Mouse (Mus musculus): ENCODE results near the gene Cyb5r4. TPM values are rescaled to one million over a fixed set of nuclear protein-coding genes. Genes with fewer than 3 reads are reported as not detected.
"Not testable (repeated sequence)": the region's sequence is repeated elsewhere in the genome, so short reads cannot be mapped to it uniquely, and the experiment has no call there.

Cyb5r4 gene
- total RNA-seq, 2 experiments from 2014 or later = 25.6 to 28.7 TPM

DNA sequence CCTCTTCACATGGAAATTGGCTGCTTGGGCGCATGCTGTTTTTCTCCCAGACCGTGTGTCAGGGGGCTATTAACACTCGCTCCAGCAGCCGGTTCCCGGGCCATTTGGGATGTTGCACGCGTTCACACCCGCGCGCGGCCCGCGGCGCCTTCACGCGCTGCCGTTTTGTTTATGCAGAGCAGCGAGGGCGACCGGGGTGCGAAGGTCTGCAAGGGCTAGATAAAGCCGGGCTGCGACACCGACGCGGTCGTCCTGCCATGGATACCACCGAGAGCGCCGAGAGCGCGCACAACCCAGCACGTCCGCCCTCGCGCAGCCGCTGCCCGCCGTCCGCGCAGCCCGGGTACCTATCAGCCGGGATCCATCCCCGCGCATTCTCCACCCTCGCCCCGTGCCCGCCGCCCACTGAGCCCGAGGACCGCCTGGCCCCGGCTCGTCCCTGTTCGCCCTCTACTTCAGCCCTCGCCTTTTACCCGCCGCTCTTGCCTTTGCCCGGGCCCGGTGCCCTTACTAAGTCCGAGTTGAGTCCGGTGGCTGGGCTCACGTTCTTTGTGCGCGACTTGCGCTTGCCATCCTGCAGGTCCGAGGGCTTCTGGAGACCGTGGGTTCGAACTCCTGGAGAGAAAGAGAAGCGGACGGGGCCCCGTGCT lies 6.4 kb upstream of the Cyb5r4 start, which contains the start of gene Ripply2:
TSS of gene Ripply2 (plus strand) at position 250 of the 650 bp plus-strand sequence.
- DNase-seq (ENCODE audit: low spot score) = no peak
- intact Hi-C loops (cut with DNase I) = no loop called here

DNA sequence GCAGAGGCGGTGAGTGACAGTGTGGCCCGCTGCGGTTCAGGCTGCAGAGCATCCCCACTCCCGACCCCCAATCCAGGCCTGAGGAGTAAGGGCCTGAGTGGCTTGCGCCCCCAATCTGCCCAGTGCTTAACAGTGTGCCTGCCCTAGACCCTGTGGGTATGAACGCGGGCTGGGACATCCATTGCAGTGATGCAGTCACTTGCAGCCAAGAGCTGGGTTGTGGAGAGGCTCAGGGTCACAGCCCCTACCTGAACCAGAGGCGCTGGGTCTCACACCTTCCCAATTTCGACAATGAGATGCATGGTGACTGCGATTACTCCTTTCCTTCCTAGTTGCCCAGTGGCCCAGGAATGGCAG lies 5.9 kb upstream of the Cyb5r4 start:
- intact Hi-C loops (cut with DNase I) = no loop called here
- no peak for DNase-seq (ENCODE audit: low spot score)

DNA sequence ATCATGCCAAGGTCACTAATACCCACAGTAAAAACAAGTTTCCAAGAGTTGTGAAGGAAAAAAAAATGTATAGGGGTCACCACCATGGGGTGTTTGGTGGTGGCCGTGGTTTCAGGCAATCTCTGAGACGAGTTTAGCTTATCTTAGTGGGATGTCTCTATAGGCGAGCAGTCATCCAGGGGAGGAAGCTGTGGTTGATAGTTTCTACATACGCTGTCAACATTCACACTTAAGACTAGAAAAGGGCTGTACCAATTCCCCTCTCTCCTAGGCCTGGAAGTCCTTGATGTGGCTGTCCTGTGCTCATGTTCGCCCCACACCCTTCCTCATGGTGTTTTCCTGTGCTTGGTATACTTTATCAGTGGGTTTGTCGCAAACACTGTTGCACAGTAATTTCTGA lies 4.0 kb downstream of the Cyb5r4 start:
- intact Hi-C loops (cut with DNase I) = loop anchor here (10.0 kb wide), 2 partner anchors 431 to 1519 kb away; partner anchors contain the start of gene Zfp949
- no peak for DNase-seq (ENCODE audit: low spot score)

DNA sequence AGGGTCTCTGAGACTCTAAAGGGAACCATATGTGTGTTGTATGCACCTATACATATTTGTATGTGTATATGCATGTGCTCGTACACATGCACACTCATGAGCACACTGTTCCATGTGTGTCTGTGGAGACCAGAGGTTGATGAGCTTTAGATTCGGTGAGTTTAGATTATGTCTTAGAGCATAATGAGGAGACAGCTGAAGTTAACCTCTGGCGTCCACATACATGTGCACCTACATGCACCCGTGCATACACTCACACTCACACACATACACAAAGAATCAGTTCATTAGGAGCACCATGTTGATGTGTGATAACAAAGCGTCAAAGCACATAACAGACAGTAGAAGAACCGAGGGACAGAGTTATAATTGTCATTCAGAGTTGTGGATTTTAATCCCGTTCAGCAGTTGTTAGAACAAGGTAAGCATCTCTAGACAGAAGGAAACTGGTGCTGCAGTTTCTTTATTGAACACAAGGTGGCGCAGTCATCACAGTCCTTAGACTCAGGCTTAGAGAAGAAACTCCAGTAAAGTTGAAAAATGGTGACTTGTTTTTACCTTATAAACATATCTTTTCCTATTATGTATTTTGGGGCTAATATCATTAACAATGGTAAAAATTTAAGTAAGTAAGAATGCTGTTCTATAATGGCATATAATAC lies 5.7 kb downstream of the Cyb5r4 start:
- intact Hi-C loops (cut with DNase I) = loop anchor here (10.0 kb wide), 2 partner anchors 433 to 1517 kb away; partner anchors contain the start of gene Zfp949
- no peak for DNase-seq (ENCODE audit: low spot score)

DNA sequence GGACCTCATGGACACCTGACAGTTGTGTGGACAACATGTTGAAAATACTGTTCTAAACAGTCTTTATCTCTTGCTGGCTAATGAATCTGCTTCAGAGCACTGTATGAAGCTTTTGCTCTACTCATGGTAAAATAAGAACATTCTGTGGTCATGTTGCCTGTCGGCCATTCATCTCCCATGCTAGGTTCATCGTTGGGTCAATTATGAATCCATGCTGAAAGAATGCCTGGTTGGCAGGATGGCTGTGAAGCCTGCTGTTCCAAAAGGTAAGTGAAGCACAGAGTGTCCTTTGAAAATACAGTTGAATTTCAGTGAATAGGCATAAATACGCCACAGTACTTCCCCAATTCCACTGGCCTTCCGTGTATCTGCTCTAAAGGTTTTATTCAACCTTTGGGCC lies 10.4 kb downstream of the Cyb5r4 start:
- intact Hi-C loops (cut with DNase I) = no loop called here
- DNase-seq (ENCODE audit: low spot score) = no peak

DNA sequence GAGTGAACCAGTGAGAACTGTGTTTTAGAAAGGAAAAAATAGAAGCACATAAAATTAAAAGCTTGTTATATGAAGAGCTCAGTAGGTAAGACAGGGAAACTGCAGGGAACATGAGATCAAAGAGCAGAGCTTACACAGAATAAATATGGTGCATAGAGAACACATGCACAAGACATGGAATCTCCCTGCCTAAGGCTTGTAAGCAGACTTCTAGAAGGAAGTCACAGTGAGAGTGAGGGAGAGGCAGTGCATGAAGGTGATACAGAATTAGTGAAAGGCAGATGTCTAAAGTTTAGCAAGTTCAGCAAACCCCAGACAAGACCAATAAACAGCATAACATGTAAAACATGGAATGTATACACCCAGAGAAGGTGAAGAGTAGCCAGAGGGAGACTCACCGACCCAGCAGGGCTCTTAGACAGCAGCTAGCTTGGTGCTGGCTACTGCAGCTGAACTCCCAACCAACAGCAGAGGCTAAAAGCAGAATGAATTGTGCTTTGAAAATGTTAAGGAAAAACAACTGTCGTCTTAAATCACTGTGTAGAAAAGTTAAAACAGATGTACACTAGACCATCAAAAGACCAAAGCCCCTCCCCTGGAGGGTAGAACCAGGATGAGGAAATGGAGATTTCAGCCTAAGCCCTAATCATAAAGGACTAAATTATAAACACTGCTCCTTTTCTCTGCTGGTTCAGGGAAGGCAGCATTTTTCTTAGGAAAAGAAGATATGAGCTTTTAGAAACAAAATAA lies 13.2 kb downstream of the Cyb5r4 start:
- intact Hi-C loops (cut with DNase I) = no loop called here
- no peak for DNase-seq (ENCODE audit: low spot score)

DNA sequence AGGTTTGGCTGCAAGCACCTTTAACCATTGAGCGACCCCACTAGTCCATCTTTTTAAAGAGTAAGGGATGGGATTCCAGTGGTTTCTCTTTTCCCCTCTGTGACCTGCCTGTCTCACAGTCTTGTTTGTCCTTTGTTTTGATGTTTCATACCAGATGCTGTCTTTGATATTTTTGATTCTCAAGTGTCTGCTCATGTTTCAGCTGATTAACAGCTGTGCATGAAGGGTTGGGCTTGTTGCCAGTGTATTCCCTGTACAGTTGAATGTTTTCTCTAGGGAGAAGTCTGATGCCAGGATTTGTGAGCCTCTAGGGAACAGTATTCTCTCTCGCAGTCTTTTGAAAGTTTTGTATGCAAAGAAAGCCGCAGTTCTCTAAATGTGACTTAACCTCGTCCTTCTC lies 27.6 kb downstream of the Cyb5r4 start:
- DNase-seq (ENCODE audit: low spot score) = no peak
- intact Hi-C loops (cut with DNase I) = no loop called here

DNA sequence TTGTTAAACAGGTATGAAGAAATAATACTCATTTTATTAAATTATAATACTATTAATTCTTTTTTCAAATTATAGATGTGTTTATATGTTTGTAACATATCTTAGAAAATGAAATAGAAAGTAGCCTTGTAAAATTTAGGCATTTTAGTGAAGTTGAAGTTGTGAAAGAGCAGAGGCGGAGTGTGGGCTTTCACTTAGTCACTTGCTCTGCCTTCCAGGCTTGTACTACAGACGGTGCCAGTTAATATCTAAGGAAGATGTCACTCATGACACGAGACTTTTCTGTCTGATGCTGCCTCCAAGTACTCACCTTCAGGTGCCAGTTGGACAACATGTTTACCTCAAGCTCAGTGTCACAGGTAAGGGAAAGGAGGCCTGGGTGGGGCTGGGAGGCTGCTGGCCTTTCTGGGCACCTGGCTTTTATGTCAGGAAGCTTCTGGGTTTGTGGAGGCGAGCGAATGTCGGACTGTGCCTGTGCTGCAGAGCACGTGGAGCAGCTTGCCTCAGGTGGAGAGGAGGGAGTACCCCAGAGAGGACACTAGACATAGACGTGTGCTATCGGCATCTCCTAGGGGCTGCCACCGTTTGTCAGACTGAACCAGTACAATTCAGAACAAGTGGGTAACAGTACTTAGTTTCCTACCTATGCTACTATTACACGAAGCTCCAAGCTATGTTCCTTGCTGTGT lies 33.9 kb downstream of the Cyb5r4 start:
- intact Hi-C loops (cut with DNase I) = no loop called here

DNA sequence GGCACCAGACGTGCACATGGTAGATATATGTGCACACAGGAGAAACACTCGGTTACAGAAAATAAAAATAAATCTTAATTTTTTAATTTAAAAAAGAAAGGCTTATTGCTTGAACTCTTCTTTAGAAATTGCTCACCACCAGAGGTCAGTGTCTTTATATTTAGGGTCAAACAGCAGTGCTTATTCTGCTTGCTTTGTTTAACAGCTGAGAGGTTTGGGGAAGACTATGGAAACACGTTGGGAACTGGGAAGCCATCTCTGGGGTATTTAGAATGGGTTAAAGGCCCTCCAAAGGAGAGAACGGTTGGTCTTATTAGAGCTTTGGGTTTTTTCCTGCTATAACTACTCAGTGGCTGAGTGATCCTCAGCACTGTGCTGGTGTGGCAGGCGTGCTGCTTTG lies 40.5 kb downstream of the Cyb5r4 start:
- intact Hi-C loops (cut with DNase I) = no loop called here
- DNase-seq (ENCODE audit: low spot score) = no peak

More for the DNA sequence above, 33.9 kb downstream of the Cyb5r4 start:
- DNase-seq (ENCODE audit: low spot score) = no peak

DNA sequence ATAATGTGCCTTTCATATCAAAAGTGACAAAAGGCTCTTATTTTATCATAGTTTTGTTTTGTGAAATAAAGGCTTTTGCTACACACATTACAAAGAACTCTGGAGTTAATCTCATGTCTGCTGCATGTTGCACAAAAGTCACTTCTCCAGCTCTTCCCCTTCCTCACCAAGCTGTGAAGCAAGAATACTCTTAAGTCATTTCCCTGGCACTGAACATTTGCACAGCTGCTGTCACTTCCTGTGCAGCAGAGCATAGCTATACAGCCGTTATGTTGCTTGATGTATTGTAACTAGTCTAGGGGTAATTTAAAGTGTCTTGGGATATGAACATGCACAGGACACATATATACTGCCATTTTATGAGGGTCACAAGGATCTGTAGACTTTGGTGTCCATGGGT lies 46.3 kb downstream of the Cyb5r4 start:
- no peak for DNase-seq (ENCODE audit: low spot score)
- intact Hi-C loops (cut with DNase I) = no loop called here

DNA sequence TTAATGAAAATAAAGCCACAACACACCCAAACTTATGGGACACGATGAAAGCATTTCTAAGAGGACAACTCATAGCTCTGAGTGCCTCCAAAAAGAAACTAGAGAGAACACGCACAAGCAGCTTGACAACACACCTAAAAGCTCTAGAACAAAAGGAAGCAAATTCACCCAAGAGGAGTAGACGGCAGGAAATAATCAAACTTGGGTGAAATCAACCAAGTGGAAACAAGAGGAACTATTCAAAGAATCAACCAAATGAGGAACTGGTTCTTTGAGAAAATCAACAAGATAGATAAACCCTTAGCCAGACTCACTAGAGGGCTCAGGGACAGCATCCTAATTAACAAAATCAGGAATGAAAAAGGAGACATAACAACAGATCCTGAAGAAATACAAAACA lies 49.8 kb downstream of the Cyb5r4 start:
- DNase-seq (ENCODE audit: low spot score); intact Hi-C loops (cut with DNase I): not testable (repeated sequence)

DNA sequence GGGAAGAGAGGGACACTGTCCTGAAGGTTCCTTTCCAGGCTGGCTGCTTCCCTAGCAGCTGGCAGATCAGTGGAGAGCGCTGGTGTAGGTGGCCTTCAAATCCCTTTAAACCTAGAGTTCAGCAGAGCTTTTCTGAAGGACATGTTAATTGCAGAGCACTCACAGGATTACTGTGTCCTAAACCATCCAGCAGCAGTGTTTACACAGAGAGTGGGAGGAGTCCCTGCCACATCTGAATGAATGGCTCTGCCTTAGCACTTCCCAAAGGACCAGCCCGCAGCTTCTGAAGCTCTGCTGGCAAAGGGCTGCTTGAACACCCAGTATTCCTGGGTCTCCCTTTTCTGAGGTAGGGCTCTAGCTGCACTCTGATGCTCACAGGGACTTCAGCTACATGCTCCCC lies 56.1 kb downstream of the Cyb5r4 start:
- DNase-seq (ENCODE audit: low spot score) = no peak
- intact Hi-C loops (cut with DNase I) = no loop called here

DNA sequence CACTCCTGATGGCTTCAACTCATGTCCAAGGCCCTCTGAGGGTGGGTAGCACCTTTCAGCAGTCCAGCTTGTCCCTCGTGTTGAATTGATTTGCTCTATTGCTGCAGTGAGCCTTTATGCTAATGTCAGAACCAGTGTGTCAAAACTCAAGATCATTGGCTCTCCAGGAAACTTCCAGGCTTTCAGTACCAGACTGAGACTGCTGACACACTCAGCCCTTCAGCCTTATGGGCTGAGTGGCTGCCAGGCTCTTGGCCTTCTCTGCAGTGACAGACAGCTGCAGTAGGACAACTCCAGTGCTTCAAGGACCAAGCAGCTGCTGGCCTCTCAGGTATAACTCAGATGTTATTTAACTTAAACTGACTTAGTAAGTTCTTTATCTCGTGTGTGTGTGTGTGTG lies 57.7 kb downstream of the Cyb5r4 start:
- intact Hi-C loops (cut with DNase I) = no loop called here
- no peak for DNase-seq (ENCODE audit: low spot score)

DNA sequence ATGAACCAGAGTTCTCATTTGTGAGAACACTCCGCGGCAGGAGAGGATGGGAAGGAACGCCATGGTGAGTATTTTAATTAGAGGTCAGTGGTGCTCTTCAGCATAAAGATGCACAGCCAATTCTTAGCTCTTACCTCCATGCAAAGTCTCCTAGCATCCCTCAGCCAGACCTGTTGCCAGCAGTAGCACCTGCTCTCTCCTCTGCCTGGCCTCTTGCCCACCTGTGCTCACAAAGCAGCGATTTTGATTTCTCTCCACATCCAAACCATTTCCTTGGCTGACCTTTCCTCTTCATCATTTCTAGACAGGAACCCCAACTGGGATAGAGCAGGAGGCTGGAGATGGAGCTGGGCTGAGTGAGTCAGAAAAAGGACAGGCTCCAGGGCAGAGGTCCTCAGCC lies 65.2 kb downstream of the Cyb5r4 start:
- intact Hi-C loops (cut with DNase I) = no loop called here
- no peak for DNase-seq (ENCODE audit: low spot score)

DNA sequence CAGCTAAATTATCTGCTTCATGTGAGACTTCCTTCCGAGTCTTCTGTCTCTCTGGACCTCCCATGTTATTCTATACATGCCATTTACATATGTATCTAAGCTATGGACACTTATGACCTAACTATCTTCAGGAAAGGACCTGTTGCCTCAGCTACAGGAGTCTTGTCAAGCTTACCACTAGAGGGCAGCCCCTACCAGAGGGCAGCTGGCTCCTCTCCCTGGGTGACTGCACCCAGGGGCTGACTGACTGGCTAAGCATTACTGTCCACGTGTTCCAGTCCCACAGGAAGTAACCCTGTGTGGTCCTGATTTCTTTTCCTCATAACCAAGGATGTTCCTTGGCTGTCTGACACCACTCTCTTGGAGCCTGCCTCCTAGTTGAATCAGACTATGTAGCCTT lies 76.2 kb downstream of the Cyb5r4 start:
- intact Hi-C loops (cut with DNase I) = loop anchor here (5.0 kb wide), 1 partner anchor 149 kb away; no protein-coding TSS in a partner anchor
- DNase-seq (ENCODE audit: low spot score) = no peak

DNA sequence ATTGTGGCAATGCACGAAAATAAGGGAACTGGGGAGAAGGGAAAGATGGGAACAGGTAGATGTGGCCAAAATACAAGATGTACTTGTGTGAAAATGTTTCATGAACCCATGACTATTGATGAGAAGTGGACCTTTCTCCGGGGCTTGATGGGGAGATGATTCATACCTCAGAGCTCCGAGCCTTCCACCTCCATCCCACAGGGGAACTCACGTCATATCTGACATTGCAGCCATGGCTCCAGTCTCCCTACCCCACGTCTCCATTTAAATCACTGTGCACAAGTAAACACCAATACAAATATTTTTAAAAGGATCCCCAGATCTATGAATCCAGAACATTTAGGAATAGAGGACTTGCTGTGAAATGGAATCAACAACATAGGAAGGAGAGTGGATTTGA lies 93.2 kb downstream of the Cyb5r4 start:
- intact Hi-C loops (cut with DNase I) = no loop called here

DNA sequence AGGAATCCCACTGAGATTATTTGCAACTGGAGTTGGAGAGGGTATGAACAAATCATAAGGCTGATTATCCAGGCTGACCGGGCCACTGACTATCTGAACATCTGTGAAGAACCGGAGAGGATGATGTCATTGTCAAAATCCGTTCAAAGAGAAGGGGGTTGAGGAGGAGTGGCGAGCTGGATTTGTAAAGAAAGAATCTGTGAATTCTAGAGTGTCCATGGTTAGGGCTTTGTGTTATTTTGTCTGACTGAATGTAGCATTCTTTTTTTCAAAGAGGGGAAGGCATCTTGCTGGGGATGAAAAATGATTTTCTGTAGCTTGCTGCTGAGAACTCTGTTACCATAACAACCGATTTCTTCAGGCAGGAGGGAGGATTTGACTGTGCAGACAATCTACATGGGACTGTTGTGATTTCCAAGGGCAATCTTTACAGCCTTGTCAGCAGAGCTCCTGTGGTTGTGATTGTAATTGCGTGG lies 93.7 kb downstream of the Cyb5r4 start:
- DNase-seq (ENCODE audit: low spot score) = no peak
- intact Hi-C loops (cut with DNase I) = no loop called here

More for the DNA sequence above, 93.2 kb downstream of the Cyb5r4 start:
- no peak for DNase-seq (ENCODE audit: low spot score)

DNA sequence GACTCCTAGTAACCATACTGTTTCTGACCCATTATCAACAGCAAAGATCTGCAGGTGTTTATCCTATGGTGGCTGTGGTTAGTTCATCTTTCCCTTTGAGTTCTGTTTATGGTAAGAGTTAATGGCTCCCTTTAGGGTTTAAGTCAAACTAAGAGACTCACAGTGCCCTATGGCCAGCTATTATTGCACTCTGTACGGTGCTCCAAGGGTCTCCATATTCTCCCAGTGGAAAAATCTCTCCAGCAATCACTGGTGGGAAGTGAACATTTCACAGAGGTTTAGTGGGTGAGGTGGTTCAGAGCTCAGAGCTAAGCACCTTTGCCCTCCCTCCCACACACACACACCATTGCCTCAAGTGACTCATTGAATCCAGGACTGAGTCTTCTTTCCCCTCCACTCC lies 94.2 kb downstream of the Cyb5r4 start:
- intact Hi-C loops (cut with DNase I) = no loop called here
- DNase-seq (ENCODE audit: low spot score) = no peak

DNA sequence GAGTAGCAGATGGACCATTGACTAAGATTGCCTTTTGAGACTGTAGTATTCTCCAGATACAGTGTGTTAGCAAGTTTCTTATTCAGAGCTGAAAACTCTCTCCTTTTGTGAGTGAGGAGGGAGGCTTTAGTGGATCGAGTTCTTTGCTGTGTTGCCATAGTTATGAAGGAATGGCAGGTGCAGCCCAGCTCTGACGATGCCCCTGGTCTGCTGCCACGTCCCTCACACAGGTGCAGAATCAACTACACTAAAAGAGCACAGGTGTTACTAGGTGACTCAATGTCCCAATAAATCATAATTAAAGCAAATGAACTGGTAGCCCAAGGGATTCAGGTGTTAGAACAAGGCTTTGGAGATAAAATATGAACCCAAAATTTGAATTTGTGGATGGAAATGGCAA lies 97.2 kb downstream of the Cyb5r4 start:
- intact Hi-C loops (cut with DNase I) = no loop called here
- no peak for DNase-seq (ENCODE audit: low spot score)

DNA sequence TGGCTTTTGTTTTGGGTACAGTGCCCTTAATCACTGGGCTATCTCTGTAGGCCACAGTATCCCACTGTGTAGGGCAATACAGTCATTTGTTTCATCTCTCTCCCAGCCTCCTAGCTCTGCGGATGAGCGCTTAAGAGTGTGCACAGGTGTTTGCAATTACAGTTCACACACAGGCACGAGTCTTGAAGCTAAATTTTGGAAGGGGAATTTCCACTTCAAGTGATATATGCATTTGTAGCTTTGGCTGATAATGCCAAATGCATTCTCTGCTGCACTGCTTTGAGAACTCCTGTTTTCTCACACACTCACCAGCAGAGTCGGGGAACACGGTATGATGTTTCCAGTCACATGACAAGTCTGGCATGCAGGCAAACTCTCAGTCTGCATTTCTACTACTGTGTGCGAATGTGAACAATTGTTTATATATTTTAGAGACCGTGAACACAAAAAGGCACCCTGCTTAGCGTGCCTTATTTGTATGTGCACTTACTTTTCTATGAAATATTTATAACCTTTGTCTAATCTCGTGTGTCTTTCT lies 100.2 kb downstream of the Cyb5r4 start:
- no peak for DNase-seq (ENCODE audit: low spot score)
- intact Hi-C loops (cut with DNase I) = no loop called here

Data from heart, postnatal 25 days (tissue).